Mouse (Mus musculus) MEL (cell line): ENCODE measurements at regions not wholly inside any gene's neighbourhood (a gene's known extent, or its start where the extent isn't known, plus 50 kb on each side); places are given as distances from the start of the nearest gene placed in this dataset.

ENCODE experiments used
- DNase-seq: peaks from one replicate; pipeline ENCODE4 v3.0.0; 2011; ENCODE audit warnings: low read depth, low spot score
- H3K27ac ChIP-seq: 2 replicates; pipeline ENCODE4 v1.5.1; 2012; ENCODE audit warnings: low read depth, mild to moderate bottlenecking, control low read depth, low read length, moderate library complexity; ENCODE audit not compliant: control insufficient read depth
- H3K27me3 ChIP-seq, 2 experiments: fragments of 150-350 bp in 1 of 2; sonication (generic) in 1 of 2; 2 replicates each; pipeline ENCODE4 v1.6.1; 2012; ENCODE audit warnings: low read length in 2 of 2, mild to moderate bottlenecking in 2 of 2, improper control_type of control experiment in 1 of 2, moderate library complexity in 1 of 2; ENCODE audit not compliant: insufficient read depth in 2 of 2, control insufficient read depth in 1 of 2
- H3K36me3 ChIP-seq, 2 experiments: 2 replicates each; pipeline ENCODE4 v1.6.1; 2012 to 2014; ENCODE audit warnings: low read length in 2 of 2, improper control_type of control experiment in 1 of 2, inconsistent platforms in 1 of 2, mild to moderate bottlenecking in 1 of 2; ENCODE audit not compliant: insufficient read depth in 2 of 2, control insufficient read depth in 1 of 2
- H3K4me1 ChIP-seq, 2 experiments: fragments of 150-350 bp in 1 of 2; sonication (generic) in 1 of 2; 2 replicates each; pipeline ENCODE4 v1.6.1; 2012; ENCODE audit warnings: low read length in 2 of 2, improper control_type of control experiment in 1 of 2, mild to moderate bottlenecking in 1 of 2; ENCODE audit not compliant: insufficient read depth in 2 of 2, control insufficient read depth in 1 of 2
- H3K4me3 ChIP-seq, 2 experiments: fragments of 150-350 bp in 1 of 2; sonication (generic) in 1 of 2; 2 replicates each; pipeline ENCODE4 v1.5.1; 2012; ENCODE audit warnings: low read depth in 2 of 2, low read length in 2 of 2, mild to moderate bottlenecking in 2 of 2, moderate library complexity in 2 of 2, control low read depth in 1 of 2, improper control_type of control experiment in 1 of 2; ENCODE audit not compliant: control insufficient read depth in 1 of 2, insufficient read depth in 1 of 2
- H3K79me2 ChIP-seq: 2 replicates; pipeline ENCODE4 v1.6.1; 2012; ENCODE audit warnings: mild to moderate bottlenecking, low read length, moderate library complexity; ENCODE audit not compliant: control insufficient read depth, poor library complexity, insufficient read depth
- H3K9ac ChIP-seq: 2 replicates; pipeline ENCODE4 v1.6.1; 2012; ENCODE audit warnings: low read depth, mild to moderate bottlenecking, control low read depth, low read length, moderate library complexity; ENCODE audit not compliant: control insufficient read depth, poor library complexity, severe bottlenecking
- H3K9me3 ChIP-seq: fragments of 150-350 bp; sonication (generic); replicated peaks from 2 replicates; pipeline ENCODE4 v1.6.1; 2012; ENCODE audit warnings: mild to moderate bottlenecking, low read length, improper control_type of control experiment, moderate library complexity; ENCODE audit not compliant: insufficient read depth
- CHD1 ChIP-seq: IDR thresholded peaks from 2 replicates; pipeline ENCODE4 v1.6.1; 2012; ENCODE audit warnings: low read depth, mild to moderate bottlenecking, inconsistent platforms, low read length, improper control_type of control experiment
- CTCF ChIP-seq, 3 experiments: IDR thresholded peaks in 2 of 3; conservative IDR thresholded peaks in 1 of 3; 2 replicates each; pipeline ENCODE4 v1.5.1; 2011 to 2012; ENCODE audit warnings: low read length in 3 of 3, low read depth in 2 of 3, mild to moderate bottlenecking in 2 of 3, improper control_type of control experiment in 1 of 3, inconsistent platforms in 1 of 3, mixed read lengths in 1 of 3, moderate library complexity in 1 of 3; ENCODE audit not compliant: control insufficient read depth in 1 of 3, insufficient read depth in 1 of 3, poor library complexity in 1 of 3, severe bottlenecking in 1 of 3
- E2F4 ChIP-seq: IDR thresholded peaks from 2 replicates; pipeline ENCODE4 v1.6.1; 2011; ENCODE audit warnings: low read depth, low read length, improper control_type of control experiment, borderline replicate concordance
- ETS1 ChIP-seq: IDR thresholded peaks from 2 replicates; pipeline ENCODE4 v1.6.1; 2012; ENCODE audit warnings: low read depth, mild to moderate bottlenecking, inconsistent platforms, low read length, improper control_type of control experiment, moderate library complexity
- HCFC1 ChIP-seq: IDR thresholded peaks from 2 replicates; pipeline ENCODE4 v1.6.1; 2012; ENCODE audit warnings: low read depth, mild to moderate bottlenecking, inconsistent platforms, low read length, improper control_type of control experiment, moderate library complexity
- MEF2A ChIP-seq: IDR thresholded peaks from 2 replicates; pipeline ENCODE4 v1.6.1; 2014; ENCODE audit warnings: low read depth, mild to moderate bottlenecking, inconsistent platforms, low read length, improper control_type of control experiment; ENCODE audit not compliant: poor library complexity, insufficient replicate concordance, severe bottlenecking; ENCODE audit errors: extremely low read depth
- MYB ChIP-seq: IDR thresholded peaks from 2 replicates; pipeline ENCODE4 v1.6.1; 2011; ENCODE audit warnings: mild to moderate bottlenecking, low read depth, low read length, improper control_type of control experiment
- POLR2A ChIP-seq, 2 experiments: IDR thresholded peaks; 2 replicates each; pipeline ENCODE4 v1.6.1; 2011 to 2012; ENCODE audit warnings: low read length in 2 of 2, mild to moderate bottlenecking in 2 of 2, control low read depth in 1 of 2, improper control_type of control experiment in 1 of 2, low read depth in 1 of 2, moderate library complexity in 1 of 2; ENCODE audit not compliant: control insufficient read depth in 1 of 2, insufficient read depth in 1 of 2, poor library complexity in 1 of 2
- RAD21 ChIP-seq: IDR thresholded peaks from 2 replicates; pipeline ENCODE4 v1.6.1; 2011; ENCODE audit warnings: mild to moderate bottlenecking, low read depth, low read length, improper control_type of control experiment
- SMC3 ChIP-seq: IDR thresholded peaks from 2 replicates; pipeline ENCODE4 v1.6.1; 2011; ENCODE audit warnings: low read depth, low read length, improper control_type of control experiment
- TAL1 ChIP-seq: IDR thresholded peaks from 2 replicates; pipeline ENCODE4 v1.6.1; 2012; ENCODE audit warnings: mild to moderate bottlenecking, inconsistent platforms, low read length, moderate library complexity, mixed read lengths
- TBP ChIP-seq: IDR thresholded peaks from 2 replicates; pipeline ENCODE4 v1.8.0; 2011; ENCODE audit warnings: low read depth, low read length, improper control_type of control experiment
- UBTF ChIP-seq: IDR thresholded peaks from 2 replicates; pipeline ENCODE4 v1.6.1; 2012; ENCODE audit warnings: low read depth, mild to moderate bottlenecking, inconsistent platforms, low read length, improper control_type of control experiment, moderate library complexity, borderline replicate concordance; ENCODE audit not compliant: insufficient read depth
- ZC3H11A ChIP-seq: IDR thresholded peaks from 2 replicates; pipeline ENCODE4 v1.6.1; 2012; ENCODE audit warnings: low read depth, mild to moderate bottlenecking, inconsistent platforms, low read length, improper control_type of control experiment
- ZKSCAN1 ChIP-seq: IDR thresholded peaks from 2 replicates; pipeline ENCODE4 v1.6.1; 2012; ENCODE audit warnings: low read depth, mild to moderate bottlenecking, inconsistent platforms, low read length, improper control_type of control experiment, moderate library complexity
- ZMIZ1 ChIP-seq: IDR thresholded peaks from 2 replicates; pipeline ENCODE4 v1.6.1; 2012; ENCODE audit warnings: low read depth, mild to moderate bottlenecking, inconsistent platforms, low read length, improper control_type of control experiment, moderate library complexity

GRCm38 (mm10) chr9:25655767-25656513, 174.6 kb downstream of the Eepd1 start:
- Histone ChIP-seq H3K9ac (no peak overlapping the region), H3K36me3 (no peaks in the 10 kb centered on the region), H3K4me1 (no peaks in the 10 kb centered on the region), H3K4me3 (no peak overlapping the region), H3K9me3 (no peaks in the 10 kb centered on the region), H3K27ac (no peak overlapping the region), H3K27me3 (no peaks in the 10 kb centered on the region), H3K79me2 (no peaks in the 10 kb centered on the region)
- TF ChIP-seq CTCF (IDR thresholded peaks at IDR 0.05 in 2 of 3, conservative IDR thresholded peaks at IDR 0.05 in 1 of 3; ENCODE audit: control insufficient read depth in 1 of 3, insufficient read depth in 1 of 3, low read depth in 2 of 3, low read length in 3 of 3, poor library complexity in 1 of 3, severe bottlenecking in 1 of 3) (peak; percentile 42 to 70 (median 65)), MEF2A (no peak), TBP (no peak), SMC3 (peak; percentile 68), RAD21 (peak; percentile 78), ZC3H11A (peak; percentile 55)
- DNase-seq: peak; percentile 52

DNA sequence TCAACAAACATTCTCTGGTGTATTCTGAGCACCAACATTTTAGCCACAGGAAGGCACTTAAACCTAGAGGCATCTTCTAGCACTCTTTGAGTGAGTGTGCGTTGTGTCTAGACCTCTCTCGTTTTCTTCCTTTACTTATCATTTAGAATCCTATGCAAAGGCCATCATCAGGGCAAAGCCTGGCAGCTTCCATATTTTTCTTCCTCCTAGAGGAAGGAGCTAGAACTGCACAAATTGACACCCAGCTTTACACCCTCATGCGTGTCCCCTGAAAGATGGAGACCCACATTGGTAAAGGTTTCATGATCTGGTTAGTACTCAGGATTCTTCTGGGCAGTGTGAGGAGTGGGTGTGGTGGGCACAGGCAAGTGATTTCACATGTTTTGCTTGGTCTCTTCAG, 175.2 kb downstream of the Eepd1 start:
- H3K36me3 ChIP-seq: no peaks in the 10 kb centered on the region
- no peak overlapping the region for H3K9ac ChIP-seq
- no peak for TF ChIP-seq HCFC1
- no peak for TF ChIP-seq MEF2A
- no peaks in the 10 kb centered on the region for H3K4me1 ChIP-seq
- no peak overlapping the region for H3K27ac ChIP-seq
- H3K9me3 ChIP-seq: no peaks in the 10 kb centered on the region
- DNase-seq: no peak
- no peaks in the 10 kb centered on the region for H3K27me3 ChIP-seq
- no peaks in the 10 kb centered on the region for H3K79me2 ChIP-seq
- H3K4me3 ChIP-seq: no peak overlapping the region

- H3K4me1 ChIP-seq: no peaks in the 10 kb centered on the region
- no peak overlapping the region for H3K4me3 ChIP-seq
- DNase-seq: no peak
- TF ChIP-seq CTCF (IDR thresholded peaks at IDR 0.05 in 2 of 3, conservative IDR thresholded peaks at IDR 0.05 in 1 of 3; ENCODE audit: control insufficient read depth in 1 of 3, insufficient read depth in 1 of 3, low read depth in 2 of 3, low read length in 3 of 3, poor library complexity in 1 of 3, severe bottlenecking in 1 of 3) (no peak), ZKSCAN1 (no peak), TAL1 (no peak), CHD1 (no peak), ZMIZ1 (no peak), E2F4 (no peak), POLR2A (IDR thresholded peaks at IDR 0.05; ENCODE audit: control insufficient read depth in 1 of 2, insufficient read depth in 1 of 2, low read depth in 1 of 2, low read length in 2 of 2, poor library complexity in 1 of 2) (no peak), MEF2A (no peak), MYB (no peak), ETS1 (no peak), UBTF (no peak)
- H3K9me3 ChIP-seq: no peaks in the 10 kb centered on the region
- no peaks in the 10 kb centered on the region for H3K27me3 ChIP-seq
- H3K9ac ChIP-seq: no peak overlapping the region
- H3K36me3 ChIP-seq: no peaks in the 10 kb centered on the region
- H3K27ac ChIP-seq: no peak overlapping the region
- H3K79me2 ChIP-seq: no peaks in the 10 kb centered on the region
Observed at GRCm38 (mm10) chr9:25683635-25684333, 202.4 kb downstream of the Eepd1 start.
